Mouse (Mus musculus) brain, embryonic 14.5 days (tissue): ENCODE measurements around the gene Arhgef10l. TPM values are rescaled to one million over a fixed set of nuclear protein-coding genes. Genes with fewer than 3 reads are reported as not detected.

Experiments
- DNase-seq: peaks from one replicate; pipeline ENCODE4 v3.0.0-alpha.2; 2011; ENCODE audit warnings: low read depth
- CTCF ChIP-seq: fragments of 200-500 bp; IDR thresholded peaks from 2 replicates; pipeline ENCODE4 v1.5.1; 2012; ENCODE audit warnings: inconsistent platforms, mild to moderate bottlenecking, moderate library complexity, borderline replicate concordance; ENCODE audit not compliant: insufficient read depth, insufficient read length; ENCODE audit errors: extremely low read depth
- POLR2A ChIP-seq: fragments of 200-500 bp; IDR thresholded peaks from 2 replicates; pipeline ENCODE4 v1.6.1; 2012; ENCODE audit warnings: mild to moderate bottlenecking, inconsistent platforms, borderline replicate concordance; ENCODE audit not compliant: poor library complexity, insufficient read depth, insufficient read length, severe bottlenecking; ENCODE audit errors: extremely low read depth
- polyA plus RNA-seq: library from polyadenylated mRNA; depleted of rRNA; stranded (reverse); fragments of >200 nt; gene quantifications from 2 replicates; pipeline ENCODE4 v1.2.3, GENCODE M21; 2012

The Arhgef10l gene
- polyA plus RNA-seq, 1 experiment, result 45.9 TPM

DNA sequence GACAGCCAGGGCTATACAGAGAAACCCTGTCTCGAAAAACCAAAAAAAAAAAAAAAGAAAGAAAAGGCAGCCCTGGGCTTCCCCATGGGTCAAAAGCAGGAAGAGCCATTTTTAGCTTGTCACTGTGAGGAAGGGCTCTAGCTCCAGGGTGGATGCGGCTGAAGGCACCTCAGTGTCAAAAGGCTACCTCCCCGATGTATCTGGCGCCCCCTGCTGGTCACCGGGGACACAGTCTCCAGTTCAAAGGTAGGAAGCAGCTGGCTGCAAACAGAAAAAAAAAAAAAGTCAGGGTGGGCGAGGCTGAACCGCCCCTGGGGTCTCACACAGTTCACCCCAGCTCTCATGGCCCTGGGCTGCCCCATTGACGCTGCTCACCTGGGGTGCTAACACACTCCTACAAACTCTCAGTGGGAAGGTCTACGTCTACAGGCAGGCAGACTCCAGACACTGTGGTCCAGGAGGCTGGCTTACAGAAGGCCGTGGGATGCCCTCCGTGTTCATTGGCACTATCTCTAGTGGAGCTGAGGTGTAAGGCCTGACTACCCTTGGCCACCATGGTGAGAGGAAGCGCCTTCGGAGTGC, 8.6 kb upstream of the Arhgef10l start:
- TF ChIP-seq POLR2A (no peak), CTCF (peak; percentile 96)
- peak; percentile 88 for DNase-seq

DNA sequence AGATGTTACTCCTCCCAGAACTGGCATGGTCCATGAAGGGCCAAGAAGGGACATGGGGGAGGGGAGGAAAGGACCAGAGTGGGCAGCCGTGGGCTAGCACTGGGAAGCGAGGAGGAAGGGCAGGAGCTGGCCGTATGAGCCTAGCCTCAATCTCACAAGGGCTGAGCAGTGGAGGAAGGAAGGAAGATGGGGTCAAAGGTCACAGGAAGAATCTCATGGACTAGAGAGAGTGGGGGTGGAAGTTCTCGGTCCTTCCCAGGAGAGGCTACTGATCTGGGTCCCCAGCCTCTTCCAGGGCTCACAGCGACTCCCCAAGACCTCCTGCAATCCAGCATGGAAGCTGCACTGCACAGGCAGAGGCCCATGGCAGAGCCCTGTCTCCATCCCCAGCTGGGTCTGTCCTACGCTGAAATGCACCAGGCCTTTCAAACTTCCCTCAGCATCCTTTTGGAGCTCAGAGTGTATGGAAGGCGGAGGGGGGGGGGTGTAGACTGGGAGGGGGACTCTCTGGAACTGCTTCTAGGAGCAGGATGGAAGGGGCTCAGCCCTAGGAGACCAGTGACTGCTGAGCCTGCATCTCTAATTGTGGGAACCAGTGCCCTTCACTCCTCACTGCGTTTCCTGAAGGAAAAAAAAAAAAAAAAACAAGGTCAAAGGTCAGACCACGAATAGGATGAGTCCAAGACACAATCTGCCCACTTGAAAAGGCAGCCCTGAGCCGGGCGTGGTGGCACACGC, 7.9 kb upstream of the Arhgef10l start:
- no peak for TF ChIP-seq CTCF
- no peak for TF ChIP-seq POLR2A
- no peak for DNase-seq

DNA sequence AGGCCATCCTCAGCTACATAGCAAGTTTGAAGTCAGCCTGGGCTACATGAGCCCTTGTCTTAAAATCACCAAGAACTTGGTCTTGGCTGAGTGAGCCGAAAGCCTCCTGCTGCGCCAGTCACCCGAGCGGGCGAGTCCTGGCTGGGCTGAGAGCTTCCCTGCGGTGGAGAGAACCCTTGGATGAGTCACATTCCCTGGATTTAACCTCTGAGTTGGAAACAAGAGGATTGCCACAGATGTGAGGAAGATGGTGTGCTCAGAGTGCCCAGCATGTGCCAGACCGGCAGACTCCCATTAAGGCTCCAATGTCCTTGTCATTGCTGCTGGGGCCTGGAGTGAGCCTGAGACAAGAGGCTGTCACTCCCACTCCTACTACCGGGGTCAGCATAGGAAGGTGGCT, 2.0 kb upstream of the Arhgef10l start:
- DNase-seq, result no peak
- TF ChIP-seq CTCF, result no peak
- TF ChIP-seq POLR2A, result no peak

DNA sequence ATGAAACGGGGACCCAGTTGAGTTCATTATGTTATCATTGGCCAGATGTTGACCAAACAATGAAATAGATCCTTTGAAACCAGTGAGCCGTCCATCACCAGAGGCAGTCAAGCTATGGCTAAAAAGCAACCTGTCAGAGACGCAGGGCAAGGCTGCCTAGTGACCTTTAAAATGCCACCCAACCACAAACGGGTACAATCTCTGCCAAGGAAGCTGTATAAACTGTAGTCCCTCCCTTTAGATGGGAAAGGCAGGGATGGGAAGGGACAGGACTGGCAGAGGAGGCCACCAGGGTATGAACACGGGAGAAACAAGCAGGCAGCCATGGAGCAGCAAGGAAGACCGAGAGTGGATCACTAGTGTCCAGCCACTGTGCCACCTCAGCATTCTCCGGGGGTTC, 759 bp downstream of the Arhgef10l start:
- TF ChIP-seq CTCF, result no peak
- no peak for DNase-seq

DNA sequence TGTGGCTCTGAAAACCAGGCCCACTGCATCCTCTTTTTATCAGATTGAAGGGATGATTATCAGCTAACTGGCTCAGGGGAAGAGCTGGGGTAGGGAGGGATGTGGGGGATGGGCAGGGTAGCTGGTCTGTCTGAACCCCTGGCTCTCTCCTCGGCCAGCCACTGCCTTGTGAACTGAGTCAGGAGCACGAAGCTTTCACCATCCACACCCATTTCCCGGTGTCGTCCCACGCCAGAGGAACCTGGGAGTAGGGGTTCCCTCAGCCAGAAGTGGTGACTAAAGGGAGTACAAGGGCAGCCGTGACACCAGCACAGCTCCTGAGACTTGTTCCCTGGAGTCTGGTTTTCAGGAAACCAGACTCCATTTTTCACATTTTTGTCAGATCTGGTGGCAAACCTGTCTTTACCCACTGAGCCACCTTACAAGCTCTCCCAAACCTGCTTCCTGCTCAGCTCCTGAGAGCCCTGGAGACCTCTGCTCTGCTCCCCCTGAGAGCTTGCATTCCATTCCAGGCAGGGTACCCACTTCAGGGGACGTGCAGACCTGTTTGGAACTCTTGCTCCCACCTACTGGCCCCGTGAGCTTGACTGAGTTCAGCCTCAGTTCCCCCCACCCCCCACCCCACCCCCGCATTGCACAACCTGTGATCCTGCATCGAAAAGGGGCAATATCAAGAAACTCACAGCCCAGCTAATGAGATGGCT, 2.8 kb downstream of the Arhgef10l start:
- TF ChIP-seq CTCF (no peak), POLR2A (no peak)

DNA sequence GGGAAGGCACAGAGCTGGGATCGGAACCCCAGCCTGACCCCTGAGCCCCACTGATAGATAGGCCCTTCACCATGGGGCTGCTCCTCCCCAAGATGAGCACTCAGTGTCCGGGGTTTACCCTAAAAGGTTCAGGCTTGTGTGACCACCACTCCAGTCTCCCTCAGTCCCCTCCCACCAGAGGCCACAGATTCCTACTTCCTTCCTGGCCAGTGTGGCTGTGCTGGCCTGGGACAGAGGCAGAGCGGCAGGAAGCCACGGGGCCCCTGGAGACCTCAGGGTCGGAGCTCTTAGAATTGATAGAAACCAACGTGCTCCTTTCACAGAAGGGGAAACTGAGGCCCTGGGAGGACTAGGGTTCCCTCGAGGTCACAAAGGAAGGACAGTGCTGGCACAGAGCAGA, 3.4 kb downstream of the Arhgef10l start:
- no peak for DNase-seq
- TF ChIP-seq CTCF (no peak), POLR2A (no peak)

More for the DNA sequence above, 2.8 kb downstream of the Arhgef10l start:
- DNase-seq, result no peak

DNA sequence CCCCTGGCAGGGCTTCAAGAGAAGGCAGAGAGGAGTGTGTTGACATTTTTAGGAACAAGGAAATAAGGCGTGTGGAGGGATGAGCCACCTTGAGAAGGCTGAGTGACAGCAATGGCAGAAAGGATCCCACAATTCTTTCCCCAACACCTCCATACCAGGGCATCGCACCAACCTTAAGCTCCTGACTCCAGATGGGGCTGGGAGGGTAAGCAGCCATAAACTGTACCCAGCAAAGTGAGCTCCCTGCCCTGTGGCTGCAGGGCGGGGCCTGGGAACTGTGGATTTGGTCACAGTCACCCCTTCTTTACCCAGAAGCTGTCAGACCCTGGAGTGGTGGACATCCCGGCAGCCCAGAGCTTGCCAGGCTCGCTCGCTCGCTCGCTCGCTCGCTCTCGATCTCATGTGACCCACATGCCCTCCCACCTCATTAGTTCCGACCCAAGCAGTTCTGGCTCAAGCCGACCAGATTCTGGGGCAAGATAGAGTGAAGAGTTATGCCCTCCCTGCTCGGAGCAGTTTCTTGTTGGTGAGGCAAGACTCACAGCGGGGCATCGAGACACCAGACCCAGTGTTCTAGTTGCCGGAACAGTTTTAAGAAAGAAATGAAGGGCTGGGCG, 4.3 kb downstream of the Arhgef10l start:
- no peak for TF ChIP-seq POLR2A
- no peak for TF ChIP-seq CTCF
- no peak for DNase-seq

DNA sequence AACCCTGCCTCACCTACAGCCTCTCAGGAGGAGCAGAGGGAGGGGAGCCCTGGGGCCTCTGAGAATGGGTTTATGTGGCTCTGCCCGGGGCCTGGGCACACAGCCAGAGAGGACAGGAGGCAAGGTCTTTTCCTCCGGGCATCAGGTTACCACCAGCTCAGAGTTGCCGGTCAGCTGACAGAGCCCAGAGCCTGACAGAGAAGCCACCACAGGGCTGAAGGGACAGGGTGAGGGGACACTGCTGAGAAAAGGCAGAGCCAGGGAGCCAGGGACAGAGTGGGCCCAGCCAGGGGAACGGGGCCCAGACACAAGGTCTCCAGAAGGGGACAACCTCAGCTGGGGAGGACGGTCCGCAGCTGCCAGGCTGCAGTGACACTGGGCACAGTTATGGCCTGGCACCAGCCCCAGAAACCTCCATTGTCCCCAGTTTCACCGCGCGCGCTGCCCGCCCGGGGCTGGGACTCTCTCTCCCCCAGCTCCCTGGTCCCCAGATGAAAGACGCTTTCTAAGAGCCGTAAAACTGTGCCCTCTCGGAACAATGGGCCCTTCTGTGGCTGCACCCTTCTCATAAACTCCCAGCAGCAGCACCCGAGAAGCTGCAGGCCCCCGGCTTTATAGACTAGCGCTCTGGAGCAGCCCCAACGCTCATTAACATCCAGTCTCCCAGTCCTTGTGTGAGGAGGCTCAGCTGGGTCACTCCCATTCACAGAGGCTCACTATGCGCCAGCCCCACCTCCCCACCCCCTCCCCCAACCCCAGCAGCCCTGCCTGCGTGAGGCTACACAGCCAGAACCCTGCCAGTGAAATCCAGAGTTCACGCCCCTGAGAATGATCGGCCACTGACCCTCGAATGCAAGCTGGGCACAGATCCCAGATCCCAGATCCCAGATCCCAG, 7.9 kb downstream of the Arhgef10l start:
- peak; percentile 97 for DNase-seq
- TF ChIP-seq POLR2A (no peak), CTCF (no peak)

DNA sequence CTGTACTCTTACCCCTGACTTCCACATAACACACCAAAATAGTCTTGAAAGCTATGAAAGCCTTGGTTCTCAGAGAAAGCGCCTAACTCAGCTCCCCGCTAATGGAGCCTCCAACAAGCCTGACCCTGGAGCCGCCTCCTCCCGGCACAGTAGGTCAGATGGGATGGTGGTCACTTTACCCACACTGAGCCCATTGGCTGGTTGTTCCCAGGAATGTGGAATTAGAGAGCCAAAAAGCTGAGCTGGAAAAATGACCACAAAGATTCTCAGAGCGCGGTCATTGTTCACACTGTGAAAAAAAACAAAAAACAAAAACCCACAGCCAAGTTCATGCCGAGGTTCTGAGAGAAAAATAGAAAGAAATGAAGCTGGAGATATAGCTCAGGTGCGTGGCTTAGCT, 9.3 kb downstream of the Arhgef10l start:
- TF ChIP-seq CTCF, result no peak
- DNase-seq, result peak; percentile 31

DNA sequence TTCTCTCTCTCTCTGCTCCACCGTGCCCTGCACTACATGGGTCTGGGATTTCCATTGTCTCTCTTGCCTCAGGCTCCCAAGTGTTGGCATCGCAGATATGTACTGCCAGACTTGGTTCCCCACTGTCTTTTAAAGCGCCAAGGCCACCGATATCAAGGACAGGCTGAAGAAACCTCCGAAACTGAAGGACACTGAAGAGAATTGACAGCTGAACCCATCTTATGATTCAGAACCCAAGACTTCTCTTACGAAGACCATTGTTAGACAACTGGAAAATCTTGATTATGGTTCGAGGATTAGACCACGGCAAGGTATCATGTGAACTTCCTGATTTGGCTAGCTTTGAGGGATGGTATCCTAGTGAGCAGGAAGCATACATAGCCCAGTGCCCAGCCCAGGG, 11.0 kb downstream of the Arhgef10l start:
- TF ChIP-seq CTCF, result no peak
- TF ChIP-seq POLR2A, result no peak
- DNase-seq, result no peak
